Mouse (Mus musculus): ENCODE measurements at regions not wholly inside any gene's neighbourhood (a gene's known extent, or its start where the extent isn't known, plus 50 kb on each side); places are given as distances from the start of the nearest gene placed in this dataset.

DNA sequence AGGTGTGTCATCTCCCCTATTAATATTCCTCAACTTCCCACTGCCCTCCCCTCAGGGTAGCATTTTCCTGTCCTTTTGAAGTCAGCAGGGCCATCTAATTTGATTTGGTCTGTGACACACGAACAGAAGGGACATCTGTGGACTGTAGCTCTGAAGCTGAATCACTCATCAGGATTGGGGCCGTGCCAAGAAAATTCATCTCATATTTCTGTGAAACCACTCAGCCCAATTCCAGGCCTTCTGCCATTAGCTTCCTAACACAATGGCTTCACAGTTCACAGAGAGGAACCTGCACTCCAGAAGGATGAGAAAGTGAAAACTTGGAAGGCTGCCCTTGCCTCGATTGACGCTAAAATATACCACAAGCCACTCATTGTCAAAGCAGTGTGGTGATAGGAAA lies 86.1 kb downstream of the Abhd5 start:
- DNase-seq (ENCODE audit: low spot score in 2 of 2), result no peak

DNA sequence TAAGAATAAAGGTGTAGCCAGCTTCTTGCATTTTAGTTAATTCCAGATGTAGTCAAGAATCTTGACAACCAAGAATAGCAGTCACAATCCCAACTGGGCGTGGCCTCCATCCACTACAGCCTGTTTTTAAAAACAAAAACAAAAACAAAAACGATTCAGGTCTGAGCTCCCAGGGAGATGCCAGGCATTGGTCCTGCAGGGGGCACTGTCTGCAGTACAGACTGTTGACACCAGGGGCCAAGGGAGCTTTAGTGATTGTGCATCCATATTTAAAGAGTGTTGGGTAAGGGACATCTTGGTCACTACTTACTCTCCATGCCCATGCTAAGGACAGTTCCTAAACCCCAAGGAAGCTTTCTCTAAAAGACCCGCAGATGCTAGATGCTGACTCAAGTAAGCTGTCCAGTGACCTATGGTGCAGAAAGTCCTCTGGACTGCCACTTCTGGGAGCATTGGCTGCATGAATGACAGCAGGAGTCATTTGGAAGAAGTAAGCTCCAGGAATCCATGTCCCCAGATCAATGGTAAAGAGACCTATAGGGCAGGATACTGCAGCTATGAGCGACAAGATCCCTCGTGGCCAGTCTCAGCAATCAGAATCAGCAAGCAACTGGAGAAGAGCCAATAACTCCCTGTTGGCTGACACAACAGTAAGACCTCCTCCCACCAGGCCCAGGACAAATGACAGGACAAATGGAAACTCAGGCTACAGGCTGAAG lies 95.1 kb downstream of the Abhd5 start:
- DNase-seq (ENCODE audit: low spot score in 2 of 2), result no peak

DNA sequence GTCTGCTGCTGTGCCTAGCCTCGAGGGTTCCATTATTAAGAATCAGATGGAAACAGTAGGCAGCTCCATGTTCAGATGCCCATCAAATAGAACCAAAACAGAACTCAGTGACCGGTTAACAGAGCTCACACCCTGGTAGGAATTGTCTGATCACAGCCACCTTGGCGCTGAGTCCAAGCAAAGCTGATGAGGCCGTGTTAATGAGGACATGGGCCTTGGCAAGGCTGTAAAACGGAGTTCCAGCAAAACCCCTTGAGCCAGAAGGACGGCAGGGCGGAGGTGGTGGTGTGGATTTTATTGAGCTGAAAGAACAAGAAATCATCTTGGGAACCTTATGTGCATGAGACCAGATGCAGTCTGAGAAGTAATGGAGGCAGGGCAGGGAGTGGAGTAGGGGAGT lies 96.2 kb downstream of the Abhd5 start:
- DNase-seq (ENCODE audit: low spot score in 2 of 2), result no peak

DNA sequence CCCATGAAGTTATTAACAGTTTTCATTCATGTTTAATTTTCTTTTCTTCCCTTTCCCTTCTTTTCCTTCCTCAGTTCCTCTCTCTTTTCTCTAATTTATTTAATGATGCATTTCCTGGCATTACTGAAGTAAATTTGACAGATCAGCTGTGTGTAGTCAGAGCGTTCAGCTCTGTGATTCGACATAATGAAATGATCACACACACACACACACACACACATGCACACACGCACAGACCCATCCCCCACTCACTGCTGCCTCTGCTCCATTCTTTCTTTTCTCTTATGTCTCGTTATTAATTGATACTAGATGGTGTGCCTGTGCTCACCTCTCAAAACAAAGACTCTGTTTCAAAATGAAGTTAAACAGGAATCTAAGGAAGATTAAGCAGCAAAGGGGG lies 96.9 kb downstream of the Abhd5 start:
- no peak for DNase-seq (ENCODE audit: low spot score in 2 of 2)

DNA sequence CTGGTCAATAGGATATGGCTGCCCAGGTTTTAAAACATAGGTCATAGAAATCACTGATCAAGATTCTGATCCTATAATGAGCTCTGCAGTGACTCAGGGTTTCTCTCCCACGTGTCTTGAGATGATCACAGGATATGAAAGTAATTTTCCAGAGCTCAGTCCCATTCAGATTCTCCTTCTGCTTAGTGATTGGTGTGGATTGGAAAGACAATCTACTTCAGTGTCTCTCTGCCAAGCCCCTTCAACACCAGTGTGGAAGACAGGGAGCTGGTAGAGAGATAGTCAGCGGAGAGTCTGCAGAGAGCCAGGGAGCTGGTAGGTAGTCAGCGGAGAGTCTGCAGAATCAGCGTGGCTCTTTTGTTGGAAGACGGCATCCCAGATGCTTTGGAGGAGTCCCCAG lies 99.1 kb downstream of the Abhd5 start:
- no peak for DNase-seq (ENCODE audit: low spot score in 2 of 2)

DNA sequence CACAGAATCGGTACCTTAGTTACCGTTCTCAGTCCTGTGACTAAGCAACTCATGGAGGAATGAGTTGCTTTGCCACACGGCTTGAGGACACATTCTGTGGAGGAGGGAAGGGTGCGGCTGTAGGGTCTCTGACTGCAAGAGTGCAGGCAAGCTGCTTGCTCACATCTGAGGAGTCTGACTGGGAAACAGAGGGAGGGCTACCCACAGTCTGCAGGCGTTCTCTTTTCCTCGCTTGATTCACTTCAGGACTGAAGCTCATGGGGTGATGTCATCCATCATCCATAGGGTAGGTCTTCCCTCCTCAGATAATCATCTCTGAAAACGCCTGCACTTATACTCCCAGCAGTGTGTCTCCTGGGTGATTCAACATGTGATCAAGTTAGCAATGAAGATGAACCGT lies 103.9 kb downstream of the Abhd5 start:
- DNase-seq (ENCODE audit: low spot score in 2 of 2), result no peak

DNA sequence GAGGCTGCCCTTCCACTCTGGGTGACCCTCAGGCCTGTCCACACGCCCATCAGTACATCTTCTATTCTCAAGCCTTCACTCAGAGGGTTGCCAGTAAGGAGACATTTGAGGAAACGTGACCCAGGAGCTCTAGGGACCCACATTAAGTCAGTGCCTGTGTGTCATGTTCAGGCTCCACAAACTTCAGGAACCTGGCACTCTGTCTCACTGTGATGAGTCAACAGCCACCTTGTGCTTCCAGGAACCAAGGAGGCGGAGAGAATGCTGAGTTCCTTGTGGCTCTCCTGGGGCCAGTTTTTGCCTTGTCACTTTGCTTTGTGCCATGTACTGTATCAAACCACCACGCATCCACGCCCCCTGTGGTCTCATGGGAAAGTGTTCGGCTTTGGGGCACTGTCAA lies 104.4 kb downstream of the Abhd5 start:
- DNase-seq (ENCODE audit: low spot score in 2 of 2), result no peak

DNA sequence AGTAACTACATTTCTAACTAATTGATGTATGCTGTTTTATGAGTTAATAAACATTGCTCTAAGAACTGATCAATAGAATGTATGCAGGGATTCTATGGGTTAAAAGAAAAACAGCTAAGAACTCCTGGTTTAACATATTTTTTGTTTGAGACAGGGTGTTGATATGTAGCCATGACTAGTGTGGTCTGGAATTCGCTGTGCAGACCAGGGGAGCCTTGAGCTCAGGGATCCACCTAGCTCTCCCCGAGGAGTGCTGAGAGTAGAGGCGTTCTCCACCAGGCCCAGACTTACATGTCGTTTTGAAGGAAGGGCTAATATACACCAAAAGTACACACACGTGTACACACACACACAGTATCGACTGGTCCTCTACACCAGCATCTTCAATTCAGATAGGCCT lies 108.1 kb downstream of the Abhd5 start:
- DNase-seq (ENCODE audit: low spot score in 2 of 2), result no peak

DNA sequence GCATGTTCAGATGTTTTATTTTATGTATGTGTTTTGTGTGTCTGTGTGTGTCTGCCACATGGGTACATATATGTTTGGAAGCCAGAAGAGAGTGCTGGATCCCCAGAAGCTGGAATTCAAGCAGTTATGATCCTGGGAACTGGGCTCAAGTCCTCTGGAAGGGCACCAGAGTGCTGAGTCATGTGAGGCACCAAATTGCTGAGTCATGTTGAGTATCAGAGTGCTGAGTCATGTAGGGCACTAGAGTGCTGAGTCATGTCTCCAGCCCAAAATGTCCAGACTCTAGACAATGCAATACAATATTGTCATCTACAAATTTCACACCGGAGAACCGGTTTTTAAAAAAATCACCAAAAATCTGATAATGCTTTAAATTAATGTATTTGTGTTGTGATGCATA lies 120.1 kb downstream of the Abhd5 start:
- DNase-seq (ENCODE audit: low spot score in 2 of 2), result no peak

DNA sequence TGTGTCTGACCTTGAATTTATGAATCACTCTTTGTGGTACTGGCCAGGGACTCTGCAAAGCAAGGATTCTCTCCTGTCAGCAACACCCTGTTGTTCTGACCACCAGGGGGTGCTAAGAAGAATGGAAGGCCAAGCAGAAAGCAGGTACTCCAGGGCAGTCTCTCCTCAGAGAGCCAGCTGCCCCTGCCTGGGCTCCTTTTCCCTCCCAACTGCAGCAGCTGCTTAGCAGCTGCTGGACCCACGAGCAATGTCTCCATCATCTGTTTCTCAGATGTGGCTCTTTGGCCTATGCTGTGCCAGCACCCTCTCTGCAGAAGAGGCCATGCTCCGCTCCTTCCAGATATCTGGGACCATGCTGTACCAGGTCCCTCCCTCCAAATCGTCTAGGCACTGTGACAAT lies 124.9 kb downstream of the Abhd5 start:
- DNase-seq (ENCODE audit: low spot score in 2 of 2), result peak in 1 of 2 experiments; percentile 38

DNA sequence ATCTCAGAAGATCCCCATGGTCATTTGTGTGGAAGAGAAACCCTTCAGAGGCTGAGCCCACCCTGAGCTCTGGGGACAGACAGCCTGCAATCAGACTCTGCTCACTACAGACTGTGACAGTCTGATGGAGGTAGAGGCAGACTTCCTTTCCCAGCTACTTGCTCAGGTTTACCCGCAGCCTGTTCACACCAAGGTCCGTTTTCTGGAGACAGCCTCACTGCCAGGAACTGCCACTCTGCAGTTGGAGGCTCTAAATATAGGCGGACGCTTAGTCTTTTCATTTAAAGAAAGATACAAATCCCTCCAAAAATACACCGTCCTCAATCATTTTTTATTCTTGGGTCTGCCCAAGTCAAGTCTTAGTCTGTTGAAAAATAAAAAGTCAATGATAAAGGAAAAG lies 135.6 kb downstream of the Abhd5 start:
- DNase-seq (ENCODE audit: low spot score in 2 of 2), result no peak

DNA sequence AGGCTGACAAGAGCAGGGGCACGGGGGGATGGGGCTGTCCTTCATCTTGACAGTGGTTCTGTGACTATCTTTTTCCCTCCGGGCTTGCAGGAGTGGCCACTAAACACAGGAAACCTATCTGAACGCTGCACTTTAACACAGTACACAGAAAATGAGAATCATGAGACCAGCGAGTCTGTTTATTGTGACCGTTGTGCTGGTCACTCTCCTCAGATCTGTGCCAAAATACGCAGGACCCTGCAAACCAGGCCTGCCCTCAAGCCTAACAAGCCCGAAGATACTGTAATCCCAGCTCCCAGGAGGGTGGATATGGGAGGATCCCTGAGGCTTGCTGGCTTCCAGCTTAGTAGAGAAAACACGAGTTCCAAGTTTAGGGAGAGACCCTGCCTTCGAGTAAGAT lies 143.3 kb downstream of the Abhd5 start:
- no peak for DNase-seq (ENCODE audit: low spot score in 2 of 2)

DNA sequence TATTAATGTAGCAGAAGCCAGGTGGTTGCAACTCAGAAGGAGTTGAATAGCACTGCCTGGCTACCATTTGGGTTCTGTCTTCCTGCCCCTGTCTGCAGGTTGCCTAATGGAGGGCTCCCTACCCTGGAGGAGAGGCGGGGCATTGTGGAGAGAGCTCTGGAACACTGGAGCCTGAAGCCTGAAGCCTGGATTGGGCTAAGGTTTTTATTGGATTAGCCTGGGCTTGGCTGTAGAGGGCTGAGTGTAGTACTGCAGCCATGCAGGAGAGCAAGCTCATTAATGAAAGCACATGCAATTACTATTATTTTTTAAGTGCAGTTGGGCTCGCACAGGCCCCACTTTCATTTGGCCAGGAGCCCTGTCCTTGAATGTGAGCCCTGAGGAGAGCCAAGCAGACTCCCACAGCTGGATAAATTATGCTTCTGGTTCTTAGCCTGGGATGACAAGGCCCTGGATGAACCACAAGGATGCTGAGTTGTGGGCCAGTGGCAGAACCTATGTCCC lies 145.1 kb downstream of the Abhd5 start:
- no peak for DNase-seq (ENCODE audit: low spot score in 2 of 2)

DNA sequence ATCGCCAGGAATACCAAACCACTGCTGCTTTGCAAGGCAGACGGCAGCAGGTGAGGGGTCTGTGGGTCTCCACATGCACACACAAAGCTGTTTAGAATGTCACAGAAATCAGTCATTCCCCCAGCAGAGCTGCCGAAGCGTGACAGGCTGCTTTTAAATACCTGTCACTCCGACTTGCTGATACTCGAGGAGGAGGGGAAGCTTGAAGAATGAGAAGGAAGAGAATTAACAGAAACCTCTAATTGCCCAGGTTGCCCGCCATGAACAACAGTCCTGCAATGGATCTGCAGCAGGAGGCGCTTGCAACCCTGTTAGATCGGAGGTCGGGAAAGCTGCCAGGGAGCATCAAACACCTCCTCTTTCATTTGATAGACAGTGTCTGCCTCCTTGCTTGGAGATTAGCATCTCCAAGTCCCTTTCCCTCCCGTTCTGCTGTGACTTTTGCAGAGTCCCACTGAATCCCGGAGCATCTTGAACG lies 150.5 kb downstream of the Abhd5 start:
- DNase-seq (ENCODE audit: low spot score in 2 of 2), result no peak

DNA sequence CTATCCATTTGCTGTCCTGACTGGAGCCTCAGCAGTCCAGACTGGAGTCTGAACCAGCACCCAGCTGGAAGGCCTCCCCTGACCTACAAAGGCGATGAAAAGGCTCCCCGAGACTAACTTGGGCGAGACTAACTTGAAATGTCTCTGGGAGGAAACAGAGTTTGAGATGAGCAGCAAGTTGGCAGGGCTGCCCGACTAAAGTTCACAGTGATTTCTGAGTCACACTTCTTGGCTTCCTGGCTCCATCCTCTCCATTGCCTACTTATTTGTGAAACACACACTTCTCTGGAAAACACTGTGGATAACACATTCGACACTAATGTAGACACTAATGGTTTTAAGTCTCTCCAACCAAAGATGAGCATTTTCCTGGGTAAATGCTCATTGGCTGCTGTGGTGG lies 170.2 kb downstream of the Abhd5 start:
- no peak for DNase-seq (ENCODE audit: low spot score in 2 of 2)

DNA sequence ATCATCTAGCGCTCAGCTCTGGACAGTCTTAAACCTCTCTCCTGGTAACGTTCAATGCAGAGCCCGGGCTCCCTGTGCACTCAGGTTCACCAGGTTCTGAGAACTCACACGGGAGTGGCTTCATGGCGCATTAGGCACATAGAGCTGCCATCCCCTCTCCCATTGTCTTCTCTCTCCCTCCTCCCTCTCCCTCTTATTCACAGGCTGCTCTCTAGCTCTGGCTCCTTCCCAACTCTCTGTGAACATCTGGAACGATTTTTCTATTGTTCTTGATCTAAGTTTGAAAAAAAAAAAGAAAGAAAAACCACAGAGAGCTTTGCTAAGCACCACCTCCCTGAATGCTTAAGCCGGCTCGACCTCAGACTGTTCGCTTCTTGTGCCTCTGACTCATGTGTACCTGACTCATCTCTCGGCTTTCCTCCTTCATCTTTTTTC lies 174.2 kb downstream of the Abhd5 start:
- DNase-seq (ENCODE audit: low spot score in 2 of 2), result no peak

DNA sequence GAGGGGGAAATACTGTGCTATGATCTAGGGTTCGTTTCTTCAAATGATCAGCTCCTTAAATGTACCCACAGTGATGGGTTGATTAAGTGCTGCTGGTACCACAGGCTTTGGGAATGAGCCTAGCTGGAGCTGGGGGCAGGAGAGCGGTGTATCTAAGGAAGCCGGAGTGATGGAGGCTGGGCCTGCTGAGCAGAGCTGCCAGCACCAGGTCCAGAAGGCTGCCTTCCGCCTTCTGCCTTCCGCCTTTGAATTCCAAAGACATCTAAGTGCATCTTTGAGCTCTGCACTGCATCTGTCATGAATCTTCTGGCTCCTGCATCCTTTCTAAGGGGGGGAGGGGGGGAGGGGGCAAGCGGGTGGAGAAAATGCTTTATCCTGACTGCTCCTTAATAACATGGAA lies 176.9 kb downstream of the Abhd5 start:
- no peak for DNase-seq (ENCODE audit: low spot score in 2 of 2)

DNA sequence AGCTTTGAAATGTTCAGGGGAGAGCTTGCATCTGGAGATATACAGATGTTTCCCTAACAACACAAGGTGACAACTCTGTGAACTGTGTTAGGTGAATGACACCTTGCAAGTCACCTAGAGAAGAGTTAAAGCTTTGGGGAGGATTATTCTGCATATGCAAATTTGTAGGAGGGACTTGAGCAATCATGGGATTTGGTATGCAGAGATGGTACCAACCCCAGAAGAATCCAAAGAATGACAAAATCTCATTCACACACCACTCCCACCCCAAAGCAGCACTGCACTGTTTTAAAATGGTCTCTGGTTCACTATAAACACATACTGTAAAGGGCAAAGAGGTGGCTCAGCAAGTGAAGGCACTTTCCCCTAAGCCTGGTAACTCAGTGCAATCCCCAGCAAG lies 178.3 kb downstream of the Abhd5 start:
- DNase-seq (ENCODE audit: low spot score in 2 of 2), result no peak

DNA sequence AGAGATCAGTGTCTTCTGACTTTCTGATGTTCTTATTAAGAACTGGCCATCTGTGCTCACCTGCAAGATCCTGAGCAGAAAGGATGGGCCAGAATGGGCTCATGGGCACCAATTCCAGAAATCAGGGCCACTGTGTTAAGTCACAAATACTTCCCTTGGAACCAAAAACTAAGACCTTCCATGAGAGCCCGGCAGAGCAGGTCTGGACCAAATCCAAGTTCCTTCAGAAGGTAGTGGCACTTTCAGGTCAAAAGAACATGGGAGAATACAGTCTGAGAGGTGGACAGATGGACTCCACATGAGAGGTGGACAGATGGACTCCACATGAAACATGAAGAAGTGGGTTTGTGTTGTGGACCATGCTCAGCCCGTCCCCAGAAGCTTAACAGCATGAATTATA lies 180.4 kb downstream of the Abhd5 start:
- DNase-seq (ENCODE audit: low spot score in 2 of 2), result no peak

DNA sequence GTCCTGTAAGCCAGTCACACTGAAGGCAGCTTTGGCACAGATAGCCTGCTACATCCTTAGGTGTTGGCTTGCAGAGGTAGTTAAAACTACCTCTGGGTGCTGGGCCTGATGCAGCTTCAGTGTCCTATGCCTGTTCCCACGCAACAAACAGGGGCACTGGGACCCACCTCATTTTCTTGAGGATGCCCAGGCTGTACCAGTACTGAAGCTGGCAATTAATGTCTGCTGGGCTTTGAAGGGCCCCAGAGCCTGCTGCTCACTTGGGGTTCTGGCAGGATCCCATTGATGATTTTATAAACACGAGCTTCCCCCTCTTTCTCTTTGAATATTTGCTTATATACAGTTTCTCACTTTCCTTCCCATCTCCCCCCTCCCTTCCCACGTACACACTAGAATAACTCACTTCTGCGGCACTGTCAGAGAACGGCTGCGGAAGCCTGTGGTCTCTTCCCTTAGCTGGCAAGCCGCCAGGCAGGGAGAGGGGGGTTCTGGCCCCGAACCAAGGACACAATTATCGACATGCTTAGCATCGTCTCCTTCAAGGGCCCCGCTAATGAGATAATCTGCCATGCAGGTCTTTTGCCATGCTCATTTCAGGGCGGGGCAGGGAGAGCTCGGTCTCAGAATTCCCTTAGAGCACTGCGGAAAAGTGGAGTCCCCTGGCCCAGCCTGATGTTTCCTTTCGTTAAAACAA lies 182.9 kb downstream of the Abhd5 start:
- no peak for DNase-seq (ENCODE audit: low spot score in 2 of 2)

DNA sequence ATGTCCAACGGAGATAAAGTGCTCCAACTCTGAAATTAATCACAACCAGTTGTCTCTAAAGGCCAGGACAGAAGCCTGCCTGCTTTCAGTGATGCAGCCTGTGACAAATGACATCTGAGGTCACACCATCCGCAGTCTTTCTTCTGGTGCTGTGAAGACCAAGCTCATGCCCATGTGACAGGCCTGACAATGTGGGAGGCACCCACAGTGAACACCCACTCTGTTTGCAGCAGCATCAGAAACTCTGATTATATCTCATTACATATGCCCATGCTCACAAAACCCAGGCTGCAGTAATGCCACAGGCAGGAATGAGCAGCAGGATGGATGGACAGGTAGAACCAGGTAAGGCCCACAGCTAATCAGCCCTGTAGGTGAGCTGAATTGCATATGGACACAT lies 183.6 kb downstream of the Abhd5 start:
- no peak for DNase-seq (ENCODE audit: low spot score in 2 of 2)

DNA sequence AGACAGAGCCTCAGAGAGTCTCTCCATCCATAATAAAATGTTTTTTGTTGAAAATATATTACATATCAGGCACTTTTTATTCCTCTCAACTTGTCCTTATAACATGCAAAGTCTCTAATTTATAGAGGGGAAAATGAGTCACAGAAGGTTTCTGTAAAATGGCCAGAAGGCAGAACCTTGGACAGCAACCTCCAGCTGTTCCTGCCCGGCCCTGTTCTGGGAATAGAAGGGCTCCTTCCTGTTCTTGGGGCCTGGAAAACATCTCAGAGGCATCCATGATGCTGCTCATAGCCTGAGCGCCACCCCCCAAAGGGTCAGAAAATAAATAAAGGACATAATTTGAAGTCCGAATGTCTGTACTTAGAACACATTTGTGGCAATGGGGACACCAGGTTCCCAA lies 188.7 kb downstream of the Abhd5 start:
- DNase-seq (ENCODE audit: low spot score in 2 of 2), result no peak

DNA sequence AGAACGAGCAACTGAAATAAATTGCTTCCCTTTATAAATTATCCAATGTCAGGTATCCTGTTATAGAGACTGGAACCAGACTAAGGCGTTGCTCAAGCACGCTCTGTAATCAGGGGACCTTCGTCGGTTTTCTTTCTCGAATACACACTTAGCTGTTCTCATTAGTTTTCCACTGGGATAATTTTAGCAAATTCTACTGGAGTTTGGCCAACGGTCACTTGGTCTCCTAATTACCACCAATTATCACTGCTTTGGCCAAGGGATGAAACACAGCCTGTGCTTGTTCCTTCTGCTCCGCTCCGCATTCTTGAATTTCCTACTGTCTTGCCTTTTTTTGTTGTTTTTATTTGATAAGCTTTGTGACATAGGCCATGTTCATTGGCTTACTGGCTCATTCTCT lies 191.1 kb upstream of the Topaz1 start:
- no peak for DNase-seq (ENCODE audit: low spot score in 2 of 2)

Measured in spleen, postnatal 10 days (tissue).